Mouse (Mus musculus): ENCODE results near the gene Slfn5. TPM values are rescaled to one million over a fixed set of nuclear protein-coding genes. Genes with fewer than 3 reads are reported as not detected.
"Not testable (repeated sequence)": the region's sequence is repeated elsewhere in the genome, so short reads cannot be mapped to it uniquely, and the experiment has no call there.

Slfn5 gene
- polyA plus RNA-seq, 1 experiment, result 18.3 TPM

DNA sequence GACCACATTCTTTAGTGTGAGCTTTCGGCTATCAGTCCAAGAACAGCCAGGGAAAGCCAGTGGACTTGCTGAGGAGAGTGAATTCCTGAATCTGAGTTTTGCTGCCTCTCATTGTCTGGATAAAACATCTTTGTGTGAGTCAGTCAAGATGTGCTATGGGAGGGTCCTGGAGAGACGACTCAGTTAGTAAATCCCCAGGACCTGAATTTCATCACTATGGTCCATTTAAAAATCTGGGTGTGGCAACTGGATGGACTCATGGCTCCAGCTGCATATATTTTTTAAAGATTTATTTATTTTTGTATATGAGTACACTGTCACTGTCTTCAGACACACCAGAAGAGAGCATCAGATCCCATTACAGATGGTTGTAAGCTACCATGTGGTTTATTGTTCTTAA lies 5.5 kb upstream of the Slfn5 start:
- no peak for DNase-seq (ENCODE audit: low read depth)

- no peak for DNase-seq (ENCODE audit: low read depth)
Observed at GRCm38 (mm10) chr11:82947457-82947856, 3.7 kb upstream of the Slfn5 start.

DNA sequence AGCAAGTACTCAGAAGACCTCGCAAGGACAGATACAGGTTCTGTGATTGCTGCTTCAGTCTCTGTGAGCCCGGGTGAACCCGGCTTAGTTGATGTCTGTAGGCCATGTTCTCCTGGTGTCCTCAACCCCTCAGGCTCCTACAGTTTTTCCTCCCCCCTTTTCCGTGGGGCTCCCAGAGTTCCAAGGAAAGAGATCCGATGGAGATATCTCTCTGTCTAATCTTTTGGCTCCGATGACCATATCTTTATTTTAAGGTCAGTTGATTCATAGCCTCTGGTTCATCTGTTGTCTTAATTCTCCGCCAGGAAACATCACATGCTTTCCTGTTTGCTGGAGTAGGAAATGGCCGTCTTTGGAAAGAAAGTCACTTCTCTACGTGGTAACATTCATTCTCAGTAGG lies 2.1 kb upstream of the Slfn5 start:
- DNase-seq (ENCODE audit: low read depth), result no peak

- no peak for DNase-seq (ENCODE audit: low read depth)
Observed at GRCm38 (mm10) chr11:82951865-82952611, 889 bp downstream of the Slfn5 start.

GRCm38 (mm10) chr11:82952612-82953542 lies 1.7 kb downstream of the Slfn5 start:
- no peak for DNase-seq (ENCODE audit: low read depth)

DNA sequence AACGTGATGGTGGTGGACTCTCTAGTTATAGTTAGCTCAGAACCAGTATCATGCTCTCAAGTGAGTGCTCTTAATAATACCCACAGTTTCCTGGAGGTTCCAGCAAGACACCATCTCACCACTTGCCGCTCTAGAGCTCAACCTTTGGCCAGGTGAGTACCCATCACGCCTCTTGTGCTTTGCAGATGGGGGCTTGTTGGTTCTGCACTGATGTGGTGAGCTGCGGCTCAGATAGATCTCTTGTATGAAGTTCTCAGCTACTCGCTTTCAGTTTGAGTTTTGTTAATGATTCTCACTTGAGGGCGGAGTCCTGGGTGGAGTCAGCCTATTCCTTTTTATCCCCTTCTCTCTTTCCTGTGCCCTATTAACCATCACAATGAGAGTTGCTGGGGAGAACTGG lies 3.5 kb downstream of the Slfn5 start:
- no peak for DNase-seq (ENCODE audit: low read depth)

- no peak for DNase-seq (ENCODE audit: low read depth)
Observed at GRCm38 (mm10) chr11:82956925-82957324, 5.8 kb downstream of the Slfn5 start.

- DNase-seq (ENCODE audit: low read depth), result no peak
Observed at GRCm38 (mm10) chr11:82959613-82960012, 8.5 kb downstream of the Slfn5 start.

- DNase-seq (ENCODE audit: low read depth), result no peak
Observed at GRCm38 (mm10) chr11:82961743-82962142, 10.6 kb downstream of the Slfn5 start.

GRCm38 (mm10) chr11:82962215-82962614 lies 11.1 kb downstream of the Slfn5 start:
- no peak for DNase-seq (ENCODE audit: low read depth)

DNA sequence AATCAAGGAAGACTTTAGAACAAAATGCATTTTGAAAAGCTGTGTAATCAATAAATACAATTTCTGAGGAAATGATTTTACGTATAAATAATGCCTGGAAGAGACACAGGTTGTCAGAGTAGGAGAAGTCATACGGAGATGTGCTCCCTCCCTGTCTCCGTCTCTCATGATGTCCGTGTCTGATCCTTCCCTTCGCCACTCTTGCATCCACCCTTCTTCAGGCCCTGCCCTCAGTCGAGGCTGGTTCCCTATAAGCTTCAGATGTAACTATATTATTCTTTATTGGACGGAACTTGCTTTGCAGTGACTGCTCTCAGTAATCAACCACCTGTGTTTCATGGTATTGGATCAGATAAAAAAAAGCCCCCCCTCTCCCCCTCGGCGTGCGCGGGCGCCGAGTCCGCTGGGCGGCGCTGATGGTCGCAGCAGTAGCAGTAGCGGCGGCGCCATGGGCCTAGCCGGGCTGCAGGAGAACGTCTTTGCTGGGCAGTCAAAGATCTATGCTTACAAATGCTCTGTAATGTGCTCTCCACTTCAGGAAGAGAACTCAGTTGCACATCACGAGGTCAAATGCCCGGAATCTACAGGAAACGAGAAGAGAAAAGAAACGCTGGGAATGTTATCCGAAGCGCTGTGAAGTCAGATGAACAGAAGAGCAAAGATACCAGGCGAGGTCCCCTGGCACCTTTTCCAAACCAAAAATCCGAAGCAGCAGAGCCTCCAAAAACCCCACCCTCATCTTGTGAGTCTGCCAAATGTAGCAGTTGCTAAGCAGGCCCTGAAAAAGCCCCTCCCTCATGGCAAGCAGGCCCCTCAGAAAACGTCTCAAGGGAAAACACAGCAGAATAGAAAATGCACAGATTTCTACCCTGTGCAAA lies 19.8 kb downstream of the Slfn5 start:
- no peak for DNase-seq (ENCODE audit: low read depth)

- DNase-seq (ENCODE audit: low read depth), result no peak
Observed at GRCm38 (mm10) chr11:82971590-82971974, 20.4 kb downstream of the Slfn5 start.

- no peak for DNase-seq (ENCODE audit: low read depth)
Observed at GRCm38 (mm10) chr11:82973916-82974315, 22.8 kb downstream of the Slfn5 start.

DNA sequence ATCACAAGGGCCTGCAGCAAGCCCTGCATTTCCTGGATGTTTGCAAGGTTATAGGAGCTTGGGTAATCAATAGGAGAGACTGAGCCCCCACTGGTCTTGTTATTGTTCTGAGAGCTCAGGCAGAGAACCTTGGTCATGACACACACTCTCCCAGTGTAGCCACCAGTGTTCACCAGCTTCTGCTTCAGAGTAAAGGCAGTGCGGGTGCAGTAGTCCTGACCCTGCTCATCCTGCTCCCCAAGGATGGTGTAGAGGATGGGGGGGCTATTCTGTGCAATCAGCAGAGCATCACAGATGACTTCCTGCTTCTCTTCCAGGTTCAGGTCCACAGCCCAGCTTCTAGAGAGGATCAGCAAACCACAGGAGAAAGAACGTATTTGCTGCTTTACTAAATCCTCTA lies 31.3 kb downstream of the Slfn5 start:
- DNase-seq (ENCODE audit: low read depth), result not testable (repeated sequence)

DNA sequence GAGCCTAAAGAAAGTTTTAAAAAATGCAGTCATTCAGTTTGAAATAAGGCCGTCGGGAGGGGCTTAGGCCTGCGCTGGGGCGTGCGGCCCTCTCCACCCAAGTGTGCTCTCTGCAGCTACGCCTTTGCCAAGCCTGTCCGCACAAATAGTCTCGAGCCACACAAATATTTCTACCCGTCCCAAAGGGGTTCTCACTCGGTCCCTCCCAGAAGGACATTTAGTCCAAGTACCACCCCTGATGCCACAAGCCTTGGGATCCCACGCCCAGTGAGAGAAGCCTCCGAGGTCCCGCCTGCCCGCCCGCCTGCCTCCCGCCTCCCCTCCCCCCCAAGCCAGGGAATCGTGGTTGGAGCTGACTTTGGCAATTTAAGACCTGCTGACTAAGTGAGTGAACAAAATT lies 32.0 kb downstream of the Slfn5 start:
- DNase-seq (ENCODE audit: low read depth), result no peak

- DNase-seq (ENCODE audit: low read depth), result no peak
Observed at GRCm38 (mm10) chr11:82987621-82988020, 36.5 kb downstream of the Slfn5 start.

- DNase-seq (ENCODE audit: low read depth), result no peak
Observed at GRCm38 (mm10) chr11:82989357-82989756, 38.2 kb downstream of the Slfn5 start.

- DNase-seq (ENCODE audit: low read depth), result not testable (repeated sequence)
Observed at GRCm38 (mm10) chr11:82990612-82991385, 39.6 kb downstream of the Slfn5 start.

- DNase-seq (ENCODE audit: low read depth), result no peak
Observed at GRCm38 (mm10) chr11:82991469-82992166, 40.5 kb downstream of the Slfn5 start, which contains the start of gene Slfn9. Gene Slfn9, minus strand, starts transcription at chr11:82991830.

DNA sequence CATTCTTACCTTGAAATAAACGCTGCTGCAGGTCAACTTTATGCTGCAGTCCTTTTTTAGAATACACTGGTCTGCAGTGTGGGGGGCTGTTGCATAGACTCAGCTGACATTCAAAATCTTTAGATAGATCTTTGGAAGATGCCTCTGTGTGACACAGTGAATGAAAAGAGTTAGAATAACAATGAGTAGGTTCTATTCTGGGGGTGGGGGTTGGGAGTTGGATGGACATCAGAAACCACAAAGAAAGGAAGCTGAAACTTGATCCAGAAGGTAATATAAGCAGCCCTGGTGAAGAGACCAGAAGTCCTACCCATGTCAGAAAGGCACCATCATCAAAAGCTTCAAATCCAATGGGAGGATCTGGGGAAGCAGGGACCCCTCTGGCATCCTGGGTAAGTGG lies 62.2 kb downstream of the Slfn5 start:
- DNase-seq (ENCODE audit: low read depth), result no peak

Data from gonadal fat pad, adult 2 months (tissue).